Mouse (Mus musculus): ENCODE data around the gene Eme2.

- TF ChIP-seq POLR2A (IDR thresholded peaks at IDR 0.05; ENCODE audit: control insufficient read depth, extremely low read depth, insufficient read depth, low read length, poor library complexity) = no peak
- TF ChIP-seq CTCF (IDR thresholded peaks at IDR 0.05; ENCODE audit: borderline replicate concordance, control insufficient read depth, extremely low read depth, insufficient read depth, low read length, poor library complexity) = no peak
Measured at GRCm38 (mm10) chr17:24898041-24898854, 3.4 kb upstream of the Eme2 start.

Measured in thymus, adult 2 months (tissue).